Mouse (Mus musculus): Measurements from ENCODE around the gene Gng5. TPM values are rescaled to one million over a fixed set of nuclear protein-coding genes. Genes with fewer than 3 reads are reported as not detected.

Gng5 gene
- total RNA-seq, 2 experiments from 2014 or later = 41.1 to 64.9 TPM

DNA sequence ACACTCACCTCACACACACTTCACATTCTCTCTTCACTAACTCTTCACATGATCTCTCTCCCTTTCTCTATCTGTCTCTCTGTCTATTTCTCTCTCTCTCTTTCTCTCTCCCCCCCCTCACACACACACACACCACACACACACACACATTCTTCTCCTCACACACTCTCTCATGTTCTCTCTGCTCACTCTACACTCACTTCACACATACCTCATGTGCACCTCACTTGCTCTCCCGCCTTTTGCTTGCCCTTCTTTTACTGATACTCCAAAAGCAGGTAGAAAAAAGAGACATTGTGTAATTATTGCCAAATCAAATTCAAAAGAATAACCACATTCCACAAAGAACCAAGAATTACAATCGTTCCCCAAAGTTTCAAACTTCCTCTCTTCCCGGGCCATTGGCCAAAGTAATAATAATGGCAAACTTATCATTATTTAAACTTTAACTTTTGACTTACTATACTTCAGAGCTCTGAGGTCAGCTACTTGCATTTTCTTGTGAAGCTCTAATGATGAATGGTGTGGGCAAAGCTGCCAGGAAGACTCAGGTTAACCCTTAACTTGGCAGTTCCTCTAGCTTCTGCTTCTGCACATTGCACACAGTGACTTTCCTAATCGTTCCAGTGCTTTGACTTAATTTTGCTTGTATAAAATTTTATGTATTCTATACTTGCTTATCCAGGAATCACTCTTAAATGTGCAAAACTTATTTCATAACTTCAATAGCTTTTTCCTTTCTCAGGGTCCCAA is 41.1 kb downstream of the Gng5 start:
- no peak for DNase-seq (ENCODE audit: low spot score in 2 of 2)

DNA sequence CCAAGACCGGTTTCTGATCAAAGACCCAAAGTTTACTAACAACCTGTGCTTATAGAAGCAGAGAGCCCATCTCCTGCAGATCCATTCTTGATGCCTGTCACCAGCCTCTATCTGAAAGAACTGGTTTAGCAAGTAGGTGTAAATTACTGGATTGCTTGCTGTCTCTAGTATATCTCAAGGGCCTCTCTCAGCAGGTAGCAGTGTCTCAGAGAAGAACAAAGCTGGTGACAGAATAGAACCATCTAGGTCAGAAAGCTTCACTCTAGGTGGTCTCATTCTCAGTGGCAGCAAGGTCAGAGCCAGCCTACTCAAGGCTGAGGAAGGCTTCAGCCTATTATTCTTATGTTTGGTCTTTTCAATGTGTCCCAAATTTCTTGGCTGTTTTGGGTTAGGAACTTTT is 44.0 kb downstream of the Gng5 start:
- no peak for DNase-seq (ENCODE audit: low spot score in 2 of 2)

DNA sequence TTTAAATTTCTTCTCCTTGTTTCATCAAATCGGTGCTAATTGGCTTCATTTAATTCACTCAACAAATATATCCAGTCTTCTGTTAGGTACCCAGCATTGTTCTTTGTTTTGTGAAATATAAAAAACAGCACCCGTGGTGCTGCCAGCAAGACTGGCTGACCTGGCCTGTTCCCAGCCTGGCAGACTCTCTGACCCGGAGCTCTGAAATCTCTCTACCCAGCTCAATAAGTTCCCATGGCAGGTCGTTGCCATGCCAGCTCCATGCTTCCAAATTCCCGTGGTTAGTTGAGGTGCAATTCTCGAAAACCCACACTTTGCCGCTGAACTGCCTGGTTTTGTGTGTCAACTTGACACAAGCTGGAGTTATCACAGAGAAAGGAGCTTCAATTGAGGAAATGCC is 55.2 kb downstream of the Gng5 start:
- no peak for DNase-seq (ENCODE audit: low spot score in 2 of 2)

Other genes with a start within 250 kb of the Gng5 start
- gene Ssx2ip, start 95.2 kb upstream of the Gng5 start, total RNA-seq (2021) = 100 to 1,000 TPM; 191 to 199 TPM
- 1 to 10 TPM; 6.7 to 8.2 TPM for gene Ctbs, start 50.0 kb upstream of the Gng5 start, total RNA-seq (2021)
- gene Spata1, start 54 bp upstream of the Gng5 start, total RNA-seq (2021) = 1 to 10 TPM; 3.2 to 3.3 TPM
- gene Rpf1, start 21.6 kb downstream of the Gng5 start, total RNA-seq (2021) = 10 to 100 TPM; 17.0 to 18.6 TPM
- under 1 TPM; 0.38 to 0.75 TPM for gene Uox, start 70.6 kb downstream of the Gng5 start, total RNA-seq (2021)
- gene Dnase2b, start 115.8 kb downstream of the Gng5 start, total RNA-seq (2021) = not detected
- gene 4930503B20Rik, start 151.5 kb downstream of the Gng5 start, total RNA-seq (2021) = not detected
- under 1 TPM; 0.83 to 0.94 TPM for gene Samd13, start 185.8 kb downstream of the Gng5 start, total RNA-seq (2021)

Data from layer of hippocampus, postnatal 10 days (tissue).